Mouse (Mus musculus) monocyte, adult 2 months (primary cell): ENCODE measurements at regions not wholly inside any gene's neighbourhood (a gene's known extent, or its start where the extent isn't known, plus 50 kb on each side); places are given as distances from the start of the nearest gene placed in this dataset.
"Not testable (repeated sequence)": the region's sequence is repeated elsewhere in the genome, so short reads cannot be mapped to it uniquely, and the experiment has no call there.

ENCODE experiments used
- DNase-seq, 2 experiments: peaks; one replicate each; pipeline ENCODE4 v3.0.0; 2022; ENCODE audit warnings: low spot score in 2 of 2, low read depth in 1 of 2

DNA sequence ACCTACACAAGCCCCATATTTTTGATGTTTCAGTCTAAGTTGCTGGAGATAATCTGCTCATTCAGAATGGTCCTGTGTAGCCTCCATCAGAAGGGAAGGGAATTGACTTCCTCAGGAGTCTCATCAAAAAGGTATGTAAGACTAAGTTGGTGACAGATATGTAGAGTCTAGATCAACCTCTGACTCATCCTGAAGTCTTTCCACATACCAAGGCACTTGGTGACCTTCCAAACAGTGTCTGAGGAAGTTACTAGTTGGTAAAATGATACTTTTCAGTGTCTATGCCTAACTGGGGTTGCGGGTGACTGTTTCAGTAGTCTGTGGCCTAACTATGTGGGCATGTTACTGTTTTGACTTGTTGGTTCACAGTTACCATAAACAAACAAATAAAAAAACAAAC lies 133.0 kb upstream of the Plcb4 start:
- DNase-seq = no peak

DNA sequence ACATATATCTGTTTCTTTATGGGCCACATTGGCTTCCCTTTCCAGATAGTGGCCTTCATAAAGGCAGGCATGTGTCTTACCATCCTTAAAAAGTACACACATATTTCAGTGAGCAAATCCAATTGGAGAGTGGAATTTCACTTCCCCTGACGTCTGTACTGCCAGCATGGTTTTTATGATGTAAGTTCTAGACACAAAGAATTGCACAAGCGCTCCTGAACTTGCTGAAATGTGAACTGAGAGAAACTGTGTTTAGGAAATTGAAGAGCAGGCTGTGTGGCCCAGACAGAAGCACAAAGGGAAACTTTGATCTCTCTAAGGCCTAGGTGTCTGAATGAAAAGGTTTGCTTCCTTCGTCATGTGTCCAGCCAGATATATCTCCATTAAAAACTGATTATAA lies 129.2 kb upstream of the Plcb4 start:
- no peak for DNase-seq

DNA sequence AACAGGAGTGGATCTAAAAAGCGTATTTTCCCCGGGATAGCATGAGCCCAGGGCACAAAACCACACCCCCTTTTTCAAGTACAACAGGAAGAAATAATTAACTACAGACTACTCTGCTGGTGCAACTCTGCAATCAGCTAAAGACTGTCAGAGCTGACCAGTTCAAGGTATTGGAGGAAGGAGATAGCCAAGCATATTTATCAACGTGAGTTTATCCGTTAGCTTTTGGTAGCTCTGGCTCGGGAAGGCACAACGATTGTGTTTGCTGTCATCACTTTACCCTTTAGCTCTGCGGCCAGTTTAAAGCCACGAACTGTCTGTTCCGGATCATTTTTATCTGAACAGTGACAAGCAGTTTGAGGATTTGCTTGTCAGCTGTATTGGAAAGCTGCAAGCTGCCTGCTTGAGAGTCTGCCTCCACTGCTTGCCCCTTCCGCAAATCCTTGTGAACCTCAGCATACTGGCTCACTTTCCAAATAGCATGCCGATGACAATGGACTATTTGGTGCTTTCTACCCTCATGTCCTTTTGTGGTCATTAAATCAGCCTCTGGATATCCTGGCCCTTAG lies 122.4 kb upstream of the Plcb4 start:
- no peak for DNase-seq

DNA sequence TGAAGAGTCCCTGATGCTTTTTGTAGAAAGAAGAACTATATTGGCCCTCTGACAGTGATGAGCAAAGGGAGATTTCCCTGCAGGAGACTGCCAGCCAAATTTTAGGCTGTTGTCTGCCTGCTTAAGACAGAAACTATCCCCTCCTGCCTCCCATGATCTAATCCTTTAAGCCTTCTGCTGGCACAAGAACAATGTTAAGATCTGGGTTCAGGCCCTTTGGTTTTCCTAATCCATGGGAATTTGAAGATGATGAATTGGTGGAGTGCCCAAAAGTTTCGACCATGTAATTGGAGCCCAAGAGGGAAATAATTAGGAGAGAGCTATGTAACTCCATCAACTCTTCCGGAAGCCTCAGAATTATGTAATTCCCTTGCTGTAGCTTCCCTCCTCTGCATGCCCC lies 120.8 kb upstream of the Plcb4 start:
- DNase-seq = no peak

DNA sequence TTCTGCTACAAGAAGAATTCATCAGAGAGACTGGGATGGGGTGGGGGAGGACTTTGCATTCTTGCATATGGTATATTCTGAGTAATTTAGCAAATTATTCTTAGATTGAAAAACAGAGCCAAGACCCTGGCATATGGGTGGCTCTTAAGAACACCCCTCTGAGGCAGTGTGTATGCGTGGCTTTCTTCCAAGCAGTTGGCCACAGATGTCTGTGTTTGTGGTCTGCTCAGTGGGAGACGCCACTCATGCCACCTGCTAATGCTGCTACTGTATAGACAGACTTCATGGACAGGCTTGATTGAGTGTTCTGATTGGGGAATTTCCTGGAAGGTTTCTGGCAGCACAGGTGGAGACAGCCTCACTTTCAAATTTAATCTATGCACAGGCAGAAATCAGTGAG lies 117.8 kb upstream of the Plcb4 start:
- DNase-seq = no peak

DNA sequence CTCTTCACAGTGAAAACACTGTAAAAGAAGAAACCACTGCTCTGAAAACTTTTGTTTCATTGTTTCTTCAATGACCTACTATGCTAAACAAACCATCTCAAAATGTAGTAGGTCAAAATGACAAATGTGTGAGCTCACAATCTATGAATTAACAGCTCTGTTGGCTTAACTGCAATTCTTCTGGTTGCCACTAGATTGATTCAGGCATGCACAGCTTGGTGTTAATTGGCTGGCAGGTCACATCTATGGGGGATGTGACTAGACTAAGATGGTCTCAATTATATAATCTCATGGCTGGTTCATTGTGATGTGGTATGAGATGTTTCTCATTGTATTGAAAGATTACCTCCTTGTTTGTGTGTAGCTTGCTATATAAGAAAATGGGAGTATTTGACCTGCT lies 116.9 kb upstream of the Plcb4 start:
- DNase-seq = no peak

DNA sequence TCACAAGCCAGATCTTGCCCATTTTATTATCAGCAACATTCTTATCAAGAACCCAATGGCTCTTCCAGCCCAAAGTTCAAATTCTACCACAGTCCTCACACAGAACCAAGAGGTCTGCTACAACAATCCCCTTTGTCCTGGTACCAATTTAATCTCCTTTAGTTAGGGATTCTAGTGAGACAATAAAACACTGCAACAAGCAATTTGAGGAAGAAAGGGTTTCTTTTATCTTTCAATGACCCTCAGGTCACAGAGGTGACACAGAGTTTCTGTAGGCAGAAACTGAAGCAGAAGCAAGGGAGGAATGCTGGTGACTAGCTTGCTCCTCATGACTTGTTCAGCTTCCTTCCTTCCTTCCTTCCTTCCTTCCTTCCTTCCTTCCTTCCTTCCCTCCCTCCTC lies 113.9 kb upstream of the Plcb4 start:
- DNase-seq = no peak

DNA sequence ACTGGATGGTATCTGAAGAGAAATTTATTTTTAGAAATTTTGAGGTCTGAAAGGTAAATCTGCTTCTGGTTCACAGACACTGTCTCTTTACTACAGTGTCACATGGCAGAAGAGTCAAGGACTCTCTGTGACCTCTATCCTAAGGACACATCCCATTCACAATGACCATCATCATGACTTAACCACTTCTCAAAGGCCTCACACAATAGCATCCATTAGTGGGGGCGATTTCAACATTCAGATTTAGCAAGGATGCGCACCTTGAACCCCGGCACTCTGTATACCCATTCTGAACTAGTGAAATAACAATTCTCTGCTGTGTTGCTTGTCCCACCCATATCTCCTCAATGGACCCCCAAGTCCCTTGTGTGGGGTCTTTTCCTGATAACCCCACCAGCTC lies 110.8 kb upstream of the Plcb4 start:
- DNase-seq = no peak

DNA sequence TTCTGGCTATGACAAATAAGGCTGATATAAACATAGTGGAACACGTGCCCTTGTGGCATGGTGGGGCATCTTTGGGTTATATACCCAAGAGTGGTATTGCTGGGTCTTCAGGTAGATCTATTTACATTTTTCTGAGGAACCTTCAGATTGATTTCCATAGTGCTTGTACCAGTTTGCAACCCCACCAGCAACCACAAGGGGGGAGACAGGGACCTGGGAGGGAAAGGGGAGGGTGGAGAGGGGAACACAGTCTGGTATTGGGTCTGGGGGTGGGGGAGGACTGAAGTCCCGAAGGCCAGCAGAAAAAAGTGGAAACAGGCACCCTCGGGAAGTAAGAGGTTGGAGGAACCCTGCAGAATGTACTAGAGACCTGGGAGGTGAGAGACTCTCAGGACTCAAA lies 105.8 kb upstream of the Plcb4 start:
- no peak for DNase-seq

DNA sequence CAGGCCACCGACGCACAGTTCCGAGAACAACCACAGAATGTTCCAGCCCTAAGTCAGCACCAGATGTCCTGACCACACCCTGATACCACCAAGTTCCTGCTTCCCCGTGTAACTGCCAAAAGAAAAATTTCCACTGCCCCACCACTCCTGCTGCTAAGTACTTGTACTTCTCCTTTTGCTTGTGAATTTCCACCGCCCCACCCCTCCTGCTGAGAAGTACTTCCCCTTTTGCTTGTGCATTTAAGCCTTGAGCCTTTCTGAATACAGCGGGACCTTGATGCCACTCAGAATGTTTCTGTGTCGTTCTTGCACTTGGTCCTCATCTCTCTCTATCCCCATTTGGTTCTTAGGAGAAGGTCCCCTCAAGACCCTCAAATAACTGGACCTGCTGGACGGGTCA lies 100.8 kb upstream of the Plcb4 start:
- not testable (repeated sequence) for DNase-seq

DNA sequence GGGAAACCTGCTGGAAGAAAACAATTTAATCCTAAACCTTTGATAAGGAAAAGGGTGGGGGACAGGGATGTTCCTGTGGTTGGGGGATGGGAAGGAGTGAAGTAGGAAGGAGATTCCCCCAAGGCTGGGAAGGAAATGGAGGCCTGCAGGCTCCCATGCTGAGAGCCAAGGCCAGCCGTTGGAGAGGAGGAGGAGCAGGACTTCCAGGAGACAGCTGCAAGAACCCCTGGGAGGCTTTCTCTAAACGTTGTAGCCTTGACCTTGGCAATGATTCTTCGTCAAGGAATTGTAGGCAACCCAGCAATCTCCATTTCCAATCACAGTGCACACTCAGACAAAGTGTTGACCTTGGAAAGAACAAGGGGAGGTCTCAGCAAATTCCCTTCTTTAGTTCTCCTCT lies 99.5 kb upstream of the Plcb4 start:
- DNase-seq = no peak

DNA sequence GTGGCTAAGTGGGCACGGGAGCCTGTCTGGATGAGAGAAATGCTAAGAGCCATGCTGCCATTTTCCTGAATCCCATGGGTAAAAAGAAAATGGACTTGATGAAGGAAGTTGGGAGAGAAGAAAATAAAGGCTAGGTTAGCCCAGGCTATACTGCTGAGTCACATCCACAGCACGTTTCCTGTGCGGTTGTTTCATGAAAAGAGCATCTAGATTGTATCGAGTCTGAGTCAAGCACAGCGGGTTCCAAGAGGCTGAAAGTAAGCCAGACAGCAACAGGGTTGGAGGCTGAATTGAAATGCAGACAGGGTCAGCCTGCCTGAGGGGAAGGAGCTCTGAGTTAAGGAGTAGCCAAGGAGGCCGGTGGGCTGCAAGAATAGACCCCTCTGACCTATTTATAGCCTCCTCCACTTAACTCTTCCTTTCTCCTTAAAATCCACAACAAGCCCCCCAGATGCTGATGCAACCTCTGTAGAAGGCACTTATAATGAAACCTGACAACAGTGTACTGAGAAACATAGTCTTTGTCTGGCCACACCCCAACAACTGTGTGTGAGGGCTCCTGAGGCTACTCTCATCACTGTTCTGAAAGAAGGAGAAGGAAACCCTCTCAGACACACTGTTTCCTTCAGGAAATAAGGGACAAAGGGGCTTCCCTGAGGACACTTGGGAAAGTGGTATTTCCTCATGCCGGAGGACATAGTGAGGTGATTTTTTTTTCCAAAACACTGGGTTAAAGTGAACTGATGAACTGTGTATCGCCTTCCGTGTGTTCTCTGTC lies 98.7 kb upstream of the Plcb4 start:
- no peak for DNase-seq

DNA sequence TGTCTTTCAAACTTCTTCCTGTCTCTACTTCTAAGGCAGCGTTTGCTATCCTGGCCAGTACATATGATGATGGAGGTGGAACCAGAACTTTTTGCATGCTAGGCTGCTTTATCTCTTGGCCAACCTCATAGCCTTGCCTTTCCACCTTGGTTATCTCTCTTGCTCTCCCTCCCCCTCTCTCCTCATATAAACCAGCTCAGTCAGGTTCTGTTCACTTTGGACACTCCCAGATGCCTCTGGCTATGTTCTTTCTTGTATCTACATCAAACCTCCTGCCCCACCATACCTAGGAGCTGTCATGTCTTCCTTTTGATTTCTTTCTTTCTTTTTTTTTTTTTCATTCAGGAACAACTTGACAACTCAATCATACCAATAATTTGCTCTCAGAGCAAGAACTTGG lies 98.0 kb upstream of the Plcb4 start:
- no peak for DNase-seq

DNA sequence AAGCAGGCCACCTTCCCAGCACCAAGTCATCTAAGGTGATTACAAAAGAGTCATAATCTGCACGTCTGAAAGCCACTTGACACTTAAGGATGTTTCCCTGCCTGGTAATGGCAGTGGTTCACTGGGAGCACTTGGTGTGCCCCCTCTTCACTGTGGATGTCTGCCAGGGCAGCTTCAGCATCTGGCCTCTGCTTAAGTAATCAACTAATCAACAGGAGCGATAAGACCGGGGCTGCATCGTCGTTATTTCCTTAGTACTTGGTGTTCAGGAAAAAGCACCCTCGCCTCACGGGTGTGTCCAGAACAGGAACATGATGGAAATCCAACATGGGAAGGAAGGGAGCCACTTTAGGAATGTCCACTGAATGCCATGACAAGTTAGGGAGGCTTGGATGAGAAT lies 97.1 kb upstream of the Plcb4 start:
- DNase-seq = no peak

DNA sequence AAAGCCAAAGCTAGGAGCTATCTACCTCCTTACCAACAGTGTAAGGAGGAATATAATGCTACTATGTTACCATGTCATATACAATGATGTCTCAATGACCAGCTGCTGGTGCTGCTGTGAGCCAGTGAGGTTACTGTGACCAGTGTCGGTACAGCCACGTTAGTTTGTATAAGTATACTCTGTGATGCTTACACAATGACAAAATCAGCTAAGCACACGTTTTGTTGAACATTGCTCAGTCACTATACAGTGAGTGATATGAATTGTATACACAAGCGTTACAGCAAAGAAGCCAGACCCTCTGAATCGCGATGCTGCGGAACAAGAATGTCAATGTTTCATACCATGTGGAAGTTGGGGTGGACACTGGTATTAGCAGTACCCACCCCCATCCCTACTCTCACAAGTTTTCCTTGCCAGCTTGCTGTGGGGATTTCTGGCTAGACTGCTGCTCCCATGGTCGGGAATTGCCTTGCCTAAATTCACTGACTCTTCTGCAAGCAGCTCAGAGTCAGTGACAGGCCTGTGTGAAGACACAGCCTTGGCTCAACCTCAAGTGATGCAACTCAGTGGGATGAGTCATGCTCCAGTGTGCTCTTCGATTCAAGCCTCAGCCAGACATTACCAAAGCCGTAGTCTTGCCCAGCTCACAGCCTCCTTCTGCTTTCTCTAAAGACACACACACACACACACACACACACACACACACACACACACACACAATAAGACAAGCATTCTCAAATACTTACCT lies 96.5 kb upstream of the Plcb4 start:
- peak; percentile 29 to 51 for DNase-seq

DNA sequence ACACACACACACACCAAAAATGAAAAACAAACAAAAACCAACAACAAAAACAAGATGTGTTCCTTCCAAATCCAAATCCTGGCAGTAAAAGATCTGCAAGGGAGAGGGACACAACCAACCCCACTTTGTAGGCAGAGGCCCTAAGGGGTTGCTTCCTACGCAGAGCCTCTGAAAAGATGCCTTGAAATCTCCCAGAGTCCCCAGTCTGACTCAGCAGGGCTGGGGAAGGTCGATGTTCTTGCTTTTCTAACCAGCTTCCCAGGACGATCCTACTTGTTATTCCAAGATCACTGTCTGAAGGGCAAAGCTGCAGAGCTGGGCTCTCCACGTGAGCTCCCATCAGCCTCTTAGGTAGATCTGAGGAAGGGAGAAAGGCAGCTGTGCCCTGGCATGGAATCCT lies 94.6 kb upstream of the Plcb4 start:
- no peak for DNase-seq

DNA sequence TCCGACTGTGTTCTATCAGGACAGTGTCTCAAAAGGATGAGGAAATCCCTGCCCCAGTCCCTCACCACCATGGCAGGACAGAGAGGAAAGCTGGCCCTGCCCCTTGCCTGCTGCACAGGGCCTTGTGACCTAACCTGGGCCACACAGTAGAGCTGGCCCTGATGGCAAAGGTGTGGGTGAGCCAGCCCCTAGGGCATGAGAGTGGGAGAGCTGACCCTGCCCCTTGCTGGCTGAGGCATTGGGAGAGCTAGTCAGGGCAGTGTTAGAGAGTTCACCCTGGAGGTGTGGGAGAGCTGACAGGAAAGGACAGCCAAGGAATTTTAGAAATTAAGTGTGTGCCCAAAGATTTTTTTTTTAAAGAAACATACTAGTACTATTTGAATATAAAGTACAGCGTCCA lies 90.5 kb upstream of the Plcb4 start:
- no peak for DNase-seq

DNA sequence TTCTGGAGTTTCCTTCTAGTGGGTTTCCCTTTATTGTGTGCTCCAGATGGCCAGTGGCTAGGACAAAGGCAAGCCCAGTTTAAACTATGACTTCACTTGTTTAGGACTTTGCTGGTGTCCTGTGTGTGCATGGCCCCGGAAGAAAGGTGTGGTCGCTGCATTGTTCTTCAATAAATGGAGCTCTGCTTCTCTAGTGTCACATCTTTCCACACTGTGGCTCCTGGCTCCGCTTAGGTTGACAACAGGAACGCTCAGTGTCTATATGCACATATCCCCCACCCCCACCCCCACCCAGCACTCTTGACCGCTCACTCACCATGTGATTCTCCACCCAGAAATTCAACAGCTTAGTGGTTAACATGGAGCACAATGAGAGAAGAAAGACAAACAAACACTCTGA lies 87.2 kb upstream of the Plcb4 start:
- no peak for DNase-seq

DNA sequence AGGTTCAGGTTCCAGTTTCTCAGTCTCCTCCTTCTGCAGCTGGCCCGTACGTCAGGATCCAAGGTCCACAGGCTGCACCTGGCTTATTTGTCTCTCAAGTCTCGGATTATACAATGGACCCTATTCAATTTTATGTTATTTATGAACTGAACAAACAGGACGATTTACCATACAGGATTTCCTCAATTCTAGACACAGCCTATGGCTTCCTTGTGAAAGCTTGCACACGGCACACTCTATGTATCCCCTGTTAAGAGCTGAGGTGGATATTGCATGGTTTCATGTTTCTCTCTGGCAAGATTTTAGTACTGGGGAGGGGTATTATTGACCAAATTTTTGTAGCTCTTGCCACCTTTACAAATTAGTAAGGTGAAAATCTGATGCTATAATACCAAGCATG lies 81.6 kb upstream of the Plcb4 start:
- no peak for DNase-seq

DNA sequence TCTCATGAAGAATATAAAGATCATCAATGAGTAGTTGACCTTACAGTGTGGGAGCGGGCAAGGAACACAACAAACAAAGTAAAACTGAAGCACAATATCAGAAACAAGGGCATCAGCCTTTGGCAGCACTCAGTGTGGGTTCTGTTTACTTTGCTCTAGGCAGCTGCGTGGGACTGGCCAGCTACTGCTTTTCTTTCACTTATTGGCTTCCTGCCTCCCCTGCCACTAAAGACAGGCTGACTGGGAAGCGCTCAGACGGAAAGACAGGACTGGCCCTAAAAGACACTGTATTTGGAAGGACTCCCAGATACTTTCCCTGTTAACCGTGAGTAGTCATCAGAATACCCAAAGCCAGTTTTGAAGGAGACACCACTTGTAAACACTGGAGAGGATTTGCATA lies 80.7 kb upstream of the Plcb4 start:
- DNase-seq = no peak

DNA sequence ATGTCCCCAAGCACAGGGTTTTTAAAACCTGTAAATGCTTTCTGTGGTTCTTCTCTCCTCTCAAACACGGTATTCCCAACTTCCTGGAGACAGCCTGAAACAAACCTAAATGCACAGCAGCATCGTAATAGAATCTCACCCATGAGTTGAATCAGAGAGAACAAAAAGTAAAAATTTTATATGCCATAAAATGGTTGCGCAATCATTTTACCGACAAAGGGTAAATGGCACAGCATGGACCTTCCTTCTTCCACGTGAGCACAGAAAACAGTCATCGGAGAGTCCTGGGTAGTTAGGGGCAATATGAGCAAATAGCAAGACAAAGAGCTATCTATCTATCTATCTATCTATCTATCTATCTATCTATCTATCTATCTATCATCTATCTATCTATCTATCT lies 79.3 kb upstream of the Plcb4 start:
- no peak for DNase-seq

DNA sequence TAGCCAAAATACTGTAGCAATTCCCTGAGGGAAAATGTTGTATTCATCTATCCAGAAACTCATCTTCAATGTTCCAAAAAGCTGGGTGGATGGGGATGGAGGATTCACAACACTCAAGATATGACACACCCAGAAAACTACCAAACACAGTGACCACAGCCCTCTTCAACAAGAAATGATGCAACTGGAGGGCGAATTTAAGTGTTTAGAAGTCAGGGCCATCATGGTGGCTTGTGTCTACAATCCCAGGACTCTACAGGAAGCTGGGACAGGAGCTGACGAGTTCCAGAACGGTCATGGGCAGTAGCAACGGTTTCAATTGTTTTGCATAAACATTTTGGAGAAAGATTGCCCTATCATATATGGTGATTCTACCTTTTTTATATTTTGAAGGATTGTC lies 78.8 kb upstream of the Plcb4 start:
- no peak for DNase-seq

DNA sequence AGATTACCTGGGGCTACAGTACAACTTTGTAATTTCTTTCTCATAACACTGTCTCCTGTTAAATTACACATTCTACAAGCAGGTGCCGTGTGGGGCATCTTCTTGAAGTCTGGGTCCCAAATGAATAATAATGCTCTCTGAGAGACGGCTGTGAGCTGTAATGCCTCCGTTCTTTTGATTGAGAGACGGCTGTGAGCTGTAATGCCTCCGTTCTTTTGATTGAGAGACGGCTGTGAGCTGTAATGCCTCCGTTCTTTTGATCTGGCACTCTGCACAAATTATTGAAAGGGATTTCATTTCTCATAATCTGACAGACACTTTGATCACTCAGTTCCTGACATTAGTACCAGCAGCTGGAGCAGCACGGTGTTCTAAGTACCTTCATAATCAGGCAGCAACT lies 76.5 kb upstream of the Plcb4 start:
- no peak for DNase-seq
